Mouse (Mus musculus): ENCODE data around the gene Lamb3.

Lamb3 gene

GRCm38 (mm10) chr1:193392266-193392665, 184.8 kb downstream of the Lamb3 start:
- no peak for DNase-seq

Data from thymus, postnatal 14 days (tissue).